Mouse (Mus musculus) spleen, adult 2 months (tissue): ENCODE measurements around the gene Slc36a1.

Experiments
- CTCF ChIP-seq: fragments of 200-500 bp; IDR thresholded peaks from 2 replicates; pipeline ENCODE4 v1.5.1; 2011; ENCODE audit warnings: mild to moderate bottlenecking, inconsistent platforms; ENCODE audit not compliant: insufficient read depth, insufficient read length, insufficient replicate concordance; ENCODE audit errors: extremely low read depth
- POLR2A ChIP-seq: fragments of 200-500 bp; IDR thresholded peaks from 2 replicates; pipeline ENCODE4 v1.6.1; 2011; ENCODE audit warnings: low read depth, low read length, inconsistent platforms

GRCm38 (mm10) chr11:55231034-55231433 is 26.9 kb downstream of the Slc36a1 start:
- no peak for TF ChIP-seq CTCF
- TF ChIP-seq POLR2A = no peak
